Mouse (Mus musculus): Measurements from ENCODE around the gene Pnck.

GRCm38 (mm10) chrX:73663143-73663542, 3.2 kb upstream of the Pnck start:
- TF ChIP-seq ZMIZ1 (IDR thresholded peaks at IDR 0.05; ENCODE audit: low read depth, low read length) (no peak), MEF2A (IDR thresholded peaks at IDR 0.05; ENCODE audit: extremely low read depth, insufficient replicate concordance, low read depth, low read length, poor library complexity, severe bottlenecking) (no peak), KAT2A (conservative IDR thresholded peaks at IDR 0.05; ENCODE audit: low read depth, low read length) (no peak), POLR2A (IDR thresholded peaks at IDR 0.05; ENCODE audit: control insufficient read depth in 1 of 2, insufficient read depth in 1 of 2, low read depth in 1 of 2, low read length in 2 of 2, poor library complexity in 1 of 2) (no peak), USF1 (IDR thresholded peaks at IDR 0.05; ENCODE audit: low read depth, low read length) (no peak)

Measured in MEL (cell line).